Mouse (Mus musculus): Measurements from ENCODE around the gene Kctd20. TPM values are rescaled to one million over a fixed set of nuclear protein-coding genes. Genes with fewer than 3 reads are reported as not detected.
"Not testable (repeated sequence)": the region's sequence is repeated elsewhere in the genome, so short reads cannot be mapped to it uniquely, and the experiment has no call there.

Kctd20 gene
- polyA plus RNA-seq, 1 experiment from 2014 or later: 106 TPM

GRCm38 (mm10) chr17:28984724-28985420 is 33.1 kb downstream of the Kctd20 start:
- Histone ChIP-seq H3K9ac (ENCODE audit: low read length) (no peak overlapping the region), H3K4me3 (ENCODE audit: low read depth, low read length) (no peak overlapping the region), H3K9me3 (ENCODE audit: control insufficient read depth, low read length) (no peaks in the 10 kb centered on the region), H3K27me3 (ENCODE audit: control insufficient read depth, insufficient read depth, low read length) (no peaks in the 10 kb centered on the region), H3K27ac (replicated peaks; ENCODE audit: low read depth, low read length) (no peak overlapping the region), H3K4me1 (ENCODE audit: control insufficient read depth, insufficient read depth, low read length) (no peaks in the 10 kb centered on the region), H3K36me3 (ENCODE audit: control insufficient read depth, insufficient read depth, low read length) (peaks cover 5% of the 10 kb centered on the region; the same call in 1 of the 2 replicates), H3K4me2 (ENCODE audit: low read depth, severe bottlenecking) (no peak overlapping the region)
- DNase-seq (ENCODE audit: low spot score): no peak
- no peak for ATAC-seq (ENCODE audit: insufficient number of reproducible peaks, low FRiP score, low TSS enrichment, low read depth)
- 84% methylated on average over 1 of the region's 1 CpGs for WGBS

DNA sequence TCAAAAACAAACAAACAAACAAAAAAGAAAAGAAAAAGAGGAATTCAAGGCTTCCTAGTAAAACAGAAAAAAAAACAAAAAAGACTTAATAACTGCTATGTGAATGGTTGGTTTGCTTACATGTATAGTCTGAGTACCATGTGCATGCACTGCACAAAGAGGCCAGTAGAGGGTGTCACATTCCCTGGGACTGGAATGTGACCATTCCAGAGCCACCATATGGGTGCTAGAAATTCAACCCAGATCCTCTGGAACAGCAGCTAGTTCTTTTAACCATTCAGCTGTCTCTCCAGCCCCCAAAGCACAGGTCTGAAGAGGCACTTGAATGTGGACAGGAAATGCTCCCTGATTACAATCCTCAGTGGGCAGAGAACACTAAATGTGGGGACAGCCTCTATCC is 35.1 kb downstream of the Kctd20 start:
- Histone ChIP-seq H3K9me3 (ENCODE audit: control insufficient read depth, low read length) (no peaks in the 10 kb centered on the region), H3K27me3 (ENCODE audit: control insufficient read depth, insufficient read depth, low read length) (no peaks in the 10 kb centered on the region), H3K36me3 (ENCODE audit: control insufficient read depth, insufficient read depth, low read length) (peaks cover 13% of the 10 kb centered on the region; the same call in 1 of the 2 replicates), H3K27ac (replicated peaks; ENCODE audit: low read depth, low read length) (no peak overlapping the region), H3K4me2 (ENCODE audit: low read depth, severe bottlenecking) (no peak overlapping the region), H3K9ac (ENCODE audit: low read length) (no peak overlapping the region), H3K4me3 (ENCODE audit: low read depth, low read length) (no peak overlapping the region), H3K4me1 (ENCODE audit: control insufficient read depth, insufficient read depth, low read length) (no peaks in the 10 kb centered on the region)
- DNase-seq (ENCODE audit: low spot score) (peak; percentile 62), ATAC-seq (ENCODE audit: insufficient number of reproducible peaks, low FRiP score, low TSS enrichment, low read depth) (no peak)

DNA sequence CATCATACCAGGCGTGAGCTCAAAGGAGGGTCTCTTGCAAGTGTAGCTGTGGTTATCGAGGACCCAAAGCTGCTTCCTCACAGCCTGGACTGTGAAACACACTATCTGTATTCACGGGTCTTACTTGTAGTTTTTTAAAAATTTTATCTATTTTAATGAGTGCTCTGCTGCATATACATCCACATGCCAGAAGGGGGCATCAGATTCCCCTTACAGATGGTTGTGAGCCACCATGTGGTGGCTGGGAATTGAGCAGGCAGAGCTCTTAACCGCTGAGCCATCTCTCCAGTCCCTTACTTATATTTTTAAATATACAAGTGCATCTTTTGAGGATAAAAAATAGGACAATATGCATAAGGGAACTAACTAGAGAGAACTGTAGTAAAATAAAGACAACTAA is 36.0 kb downstream of the Kctd20 start:
- ATAC-seq (ENCODE audit: insufficient number of reproducible peaks, low FRiP score, low TSS enrichment, low read depth) (no peak), DNase-seq (ENCODE audit: low spot score) (peak; percentile 40)
- whole genome bisulfite sequencing: 84% methylated on average over 4 of the region's 4 CpGs
- H3K4me3 ChIP-seq (ENCODE audit: low read depth, low read length): no peak overlapping the region
- no peaks in the 10 kb centered on the region for H3K9me3 ChIP-seq (ENCODE audit: control insufficient read depth, low read length)
- peaks cover 13% of the 10 kb centered on the region; the same call in 1 of the 2 replicates for H3K36me3 ChIP-seq (ENCODE audit: control insufficient read depth, insufficient read depth, low read length)
- H3K9ac ChIP-seq (ENCODE audit: low read length): no peak overlapping the region
- H3K4me2 ChIP-seq (ENCODE audit: low read depth, severe bottlenecking): no peak overlapping the region
- no peaks in the 10 kb centered on the region for H3K27me3 ChIP-seq (ENCODE audit: control insufficient read depth, insufficient read depth, low read length)
- no peaks in the 10 kb centered on the region for H3K4me1 ChIP-seq (ENCODE audit: control insufficient read depth, insufficient read depth, low read length)
- no peak overlapping the region for H3K27ac ChIP-seq (replicated peaks; ENCODE audit: low read depth, low read length)

GRCm38 (mm10) chr17:28988291-28988690 is 36.5 kb downstream of the Kctd20 start:
- WGBS: 89% methylated on average over 4 of the region's 4 CpGs
- Histone ChIP-seq H3K4me3 (ENCODE audit: low read depth, low read length) (no peak overlapping the region), H3K27ac (replicated peaks; ENCODE audit: low read depth, low read length) (no peak overlapping the region), H3K4me2 (ENCODE audit: low read depth, severe bottlenecking) (no peak overlapping the region), H3K27me3 (ENCODE audit: control insufficient read depth, insufficient read depth, low read length) (no peaks in the 10 kb centered on the region), H3K4me1 (ENCODE audit: control insufficient read depth, insufficient read depth, low read length) (no peaks in the 10 kb centered on the region), H3K9me3 (ENCODE audit: control insufficient read depth, low read length) (no peaks in the 10 kb centered on the region), H3K36me3 (ENCODE audit: control insufficient read depth, insufficient read depth, low read length) (peaks cover 13% of the 10 kb centered on the region; the same call in 1 of the 2 replicates), H3K9ac (ENCODE audit: low read length) (no peak overlapping the region)
- DNase-seq (ENCODE audit: low spot score): no peak
- no peak for ATAC-seq (ENCODE audit: insufficient number of reproducible peaks, low FRiP score, low TSS enrichment, low read depth)

- Histone ChIP-seq H3K9me3 (ENCODE audit: control insufficient read depth, low read length) (no peaks in the 10 kb centered on the region), H3K4me2 (ENCODE audit: low read depth, severe bottlenecking) (no peak overlapping the region), H3K4me3 (ENCODE audit: low read depth, low read length) (no peak overlapping the region), H3K27me3 (ENCODE audit: control insufficient read depth, insufficient read depth, low read length) (no peaks in the 10 kb centered on the region), H3K27ac (replicated peaks; ENCODE audit: low read depth, low read length) (no peak overlapping the region), H3K36me3 (ENCODE audit: control insufficient read depth, insufficient read depth, low read length) (peaks cover 13% of the 10 kb centered on the region; the same call in 1 of the 2 replicates), H3K9ac (ENCODE audit: low read length) (no peak overlapping the region), H3K4me1 (ENCODE audit: control insufficient read depth, insufficient read depth, low read length) (no peaks in the 10 kb centered on the region)
- ATAC-seq (ENCODE audit: insufficient number of reproducible peaks, low FRiP score, low TSS enrichment, low read depth) (no peak), DNase-seq (ENCODE audit: low spot score) (no peak)
- WGBS: 84% methylated on average over 3 of the region's 3 CpGs
These were observed 37.2 kb downstream of the Kctd20 start for GRCm38 (mm10) chr17:28988996-28989395.

GRCm38 (mm10) chr17:28990060-28990459 is 38.3 kb downstream of the Kctd20 start:
- DNase-seq (ENCODE audit: low spot score): no peak
- Histone ChIP-seq H3K4me1 (ENCODE audit: control insufficient read depth, insufficient read depth, low read length) (no peaks in the 10 kb centered on the region), H3K9me3 (ENCODE audit: control insufficient read depth, low read length) (no peaks in the 10 kb centered on the region), H3K4me2 (ENCODE audit: low read depth, severe bottlenecking) (no peak overlapping the region), H3K4me3 (ENCODE audit: low read depth, low read length) (no peak overlapping the region), H3K27me3 (ENCODE audit: control insufficient read depth, insufficient read depth, low read length) (no peaks in the 10 kb centered on the region), H3K36me3 (ENCODE audit: control insufficient read depth, insufficient read depth, low read length) (peaks cover 13% of the 10 kb centered on the region), H3K9ac (ENCODE audit: low read length) (no peak overlapping the region), H3K27ac (replicated peaks; ENCODE audit: low read depth, low read length) (no peak overlapping the region)
- ATAC-seq (ENCODE audit: insufficient number of reproducible peaks, low FRiP score, low TSS enrichment, low read depth): no peak
- WGBS: 88% methylated on average over 4 of the region's 4 CpGs

GRCm38 (mm10) chr17:28991286-28991685 is 39.5 kb downstream of the Kctd20 start:
- WGBS: 92% methylated on average over 9 of the region's 9 CpGs

DNA sequence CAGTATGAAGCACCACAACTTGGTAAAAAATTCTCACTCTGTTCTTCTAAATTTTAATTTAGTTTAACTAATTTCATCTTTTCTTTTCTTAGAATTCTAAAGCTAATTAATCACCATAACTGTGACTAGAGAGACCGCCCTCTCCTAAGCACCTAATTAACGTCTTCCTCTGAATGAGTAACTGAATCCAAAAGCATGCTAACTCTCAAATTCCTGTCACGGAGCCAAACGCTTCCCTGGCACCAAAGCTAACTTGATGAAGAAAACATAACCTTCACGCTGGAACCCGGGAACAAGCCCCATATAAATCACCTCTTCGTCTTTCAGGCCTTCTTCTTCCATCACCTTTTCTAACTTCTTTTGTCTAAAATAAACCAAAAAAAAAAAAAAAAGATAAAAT is 40.4 kb downstream of the Kctd20 start:
- DNase-seq (ENCODE audit: low spot score) (no peak), ATAC-seq (ENCODE audit: insufficient number of reproducible peaks, low FRiP score, low TSS enrichment, low read depth) (no peak)
- Histone ChIP-seq H3K4me2 (ENCODE audit: low read depth, severe bottlenecking) (no peak overlapping the region), H3K9ac (ENCODE audit: low read length) (no peak overlapping the region), H3K27ac (replicated peaks; ENCODE audit: low read depth, low read length) (no peak overlapping the region), H3K36me3 (ENCODE audit: control insufficient read depth, insufficient read depth, low read length) (peaks cover 13% of the 10 kb centered on the region), H3K9me3 (ENCODE audit: control insufficient read depth, low read length) (no peaks in the 10 kb centered on the region), H3K4me1 (ENCODE audit: control insufficient read depth, insufficient read depth, low read length) (no peaks in the 10 kb centered on the region), H3K27me3 (ENCODE audit: control insufficient read depth, insufficient read depth, low read length) (no peaks in the 10 kb centered on the region), H3K4me3 (ENCODE audit: low read depth, low read length) (no peak overlapping the region)
- 62% methylated on average over 7 of the region's 7 CpGs for WGBS

More at GRCm38 (mm10) chr17:28991286-28991685, 39.5 kb downstream of the Kctd20 start:
- no peak for ATAC-seq (ENCODE audit: insufficient number of reproducible peaks, low FRiP score, low TSS enrichment, low read depth)
- H3K27me3 ChIP-seq (ENCODE audit: control insufficient read depth, insufficient read depth, low read length): no peaks in the 10 kb centered on the region
- no peak overlapping the region for H3K9ac ChIP-seq (ENCODE audit: low read length)
- peaks cover 13% of the 10 kb centered on the region for H3K36me3 ChIP-seq (ENCODE audit: control insufficient read depth, insufficient read depth, low read length)
- H3K9me3 ChIP-seq (ENCODE audit: control insufficient read depth, low read length): no peaks in the 10 kb centered on the region
- no peak overlapping the region for H3K4me2 ChIP-seq (ENCODE audit: low read depth, severe bottlenecking)
- no peaks in the 10 kb centered on the region for H3K4me1 ChIP-seq (ENCODE audit: control insufficient read depth, insufficient read depth, low read length)
- no peak overlapping the region for H3K4me3 ChIP-seq (ENCODE audit: low read depth, low read length)
- DNase-seq (ENCODE audit: low spot score): no peak
- no peak overlapping the region for H3K27ac ChIP-seq (replicated peaks; ENCODE audit: low read depth, low read length)

- DNase-seq (ENCODE audit: low spot score); H3K4me3 ChIP-seq (ENCODE audit: low read depth, low read length); H3K4me2 ChIP-seq (ENCODE audit: low read depth, severe bottlenecking); H3K27ac ChIP-seq (replicated peaks; ENCODE audit: low read depth, low read length); H3K9ac ChIP-seq (ENCODE audit: low read length); H3K27me3 ChIP-seq (ENCODE audit: control insufficient read depth, insufficient read depth, low read length); H3K4me1 ChIP-seq (ENCODE audit: control insufficient read depth, insufficient read depth, low read length); ATAC-seq (ENCODE audit: insufficient number of reproducible peaks, low FRiP score, low TSS enrichment, low read depth); H3K9me3 ChIP-seq (ENCODE audit: control insufficient read depth, low read length): not testable (repeated sequence)
- H3K36me3 ChIP-seq (ENCODE audit: control insufficient read depth, insufficient read depth, low read length): peaks cover 13% of the 10 kb centered on the region
- 100% methylated on average over 1 of the region's 1 CpGs for WGBS
These were observed 41.3 kb downstream of the Kctd20 start for GRCm38 (mm10) chr17:28993004-28993403.
